Mouse (Mus musculus): ENCODE results near the gene Cemip. TPM values are rescaled to one million over a fixed set of nuclear protein-coding genes. Genes with fewer than 3 reads are reported as not detected.
A peak's percentile ranks its signal among the peaks of the same experiment; 100 is the strongest.

The Cemip gene
- polyA plus RNA-seq, 1 experiment from 2014 or later: 0.89 TPM

GRCm38 (mm10) chr7:83982566-83982965 is 103.7 kb downstream of the Cemip start:
- Histone ChIP-seq H3K27me3 (ENCODE audit: control insufficient read depth, insufficient read depth, low read length) (no peaks in the 10 kb centered on the region; the same call in 1 of the 2 replicates), H3K36me3 (ENCODE audit: control insufficient read depth, insufficient read depth, low read length) (no peaks in the 10 kb centered on the region), H3K4me1 (ENCODE audit: control insufficient read depth in 2 of 2, insufficient read depth in 2 of 2, low read length in 2 of 2) (peaks cover 0 to 2% of the 10 kb centered on the region in 2 experiments; a peak in 1 of 4 replicates), H3K9me3 (ENCODE audit: control insufficient read depth, low read length) (no peaks in the 10 kb centered on the region), H3K4me2 (ENCODE audit: low read length) (no peak overlapping the region), H3K9ac (ENCODE audit: low read length) (no peak overlapping the region), H3K4me3 (ENCODE audit: control insufficient read depth in 1 of 2, insufficient read depth in 1 of 2, low read depth in 1 of 2, low read length in 2 of 2) (no peak overlapping the region), H3K27ac (replicated peaks in 1 of 2; ENCODE audit: control insufficient read depth in 1 of 2, insufficient read depth in 1 of 2, low read depth in 2 of 2, low read length in 2 of 2) (no peak overlapping the region)
- no peak for ATAC-seq (ENCODE audit: insufficient number of reproducible peaks, insufficient read depth, low FRiP score, low read depth)
- WGBS: 48% methylated on average over 2 of the region's 2 CpGs

GRCm38 (mm10) chr7:83978945-83979536 is 107.3 kb downstream of the Cemip start:
- 20% methylated on average over 1 of the region's 1 CpGs for WGBS
- H3K9me3 ChIP-seq (ENCODE audit: control insufficient read depth, low read length): no peaks in the 10 kb centered on the region
- ATAC-seq (ENCODE audit: insufficient number of reproducible peaks, insufficient read depth, low FRiP score, low read depth): no peak

GRCm38 (mm10) chr7:83978410-83978809 is 107.9 kb downstream of the Cemip start:
- no peaks in the 10 kb centered on the region for H3K27me3 ChIP-seq (ENCODE audit: control insufficient read depth, insufficient read depth, low read length)
- no peaks in the 10 kb centered on the region for H3K36me3 ChIP-seq (ENCODE audit: control insufficient read depth, insufficient read depth, low read length)
- WGBS: 86% methylated on average over 1 of the region's 1 CpGs
- no peak overlapping the region for H3K9ac ChIP-seq (ENCODE audit: low read length)
- H3K9me3 ChIP-seq (ENCODE audit: control insufficient read depth, low read length): no peaks in the 10 kb centered on the region
- peaks cover 0 to 2% of the 10 kb centered on the region in 2 experiments; a peak in 1 of 4 replicates for H3K4me1 ChIP-seq (ENCODE audit: control insufficient read depth in 2 of 2, insufficient read depth in 2 of 2, low read length in 2 of 2)
- H3K27ac ChIP-seq (replicated peaks in 1 of 2; ENCODE audit: control insufficient read depth in 1 of 2, insufficient read depth in 1 of 2, low read depth in 2 of 2, low read length in 2 of 2): no peak overlapping the region
- no peak for ATAC-seq (ENCODE audit: insufficient number of reproducible peaks, insufficient read depth, low FRiP score, low read depth)
- H3K4me2 ChIP-seq (ENCODE audit: low read length): no peak overlapping the region
- no peak overlapping the region for H3K4me3 ChIP-seq (ENCODE audit: control insufficient read depth in 1 of 2, insufficient read depth in 1 of 2, low read depth in 1 of 2, low read length in 2 of 2)

More at GRCm38 (mm10) chr7:83978945-83979536, 107.3 kb downstream of the Cemip start:
- no peaks in the 10 kb centered on the region for H3K27me3 ChIP-seq (ENCODE audit: control insufficient read depth, insufficient read depth, low read length)
- no peak overlapping the region for H3K4me3 ChIP-seq (ENCODE audit: control insufficient read depth in 1 of 2, insufficient read depth in 1 of 2, low read depth in 1 of 2, low read length in 2 of 2)
- no peaks in the 10 kb centered on the region for H3K36me3 ChIP-seq (ENCODE audit: control insufficient read depth, insufficient read depth, low read length)
- H3K27ac ChIP-seq (replicated peaks in 1 of 2; ENCODE audit: control insufficient read depth in 1 of 2, insufficient read depth in 1 of 2, low read depth in 2 of 2, low read length in 2 of 2): no peak overlapping the region
- no peak overlapping the region for H3K9ac ChIP-seq (ENCODE audit: low read length)
- no peak overlapping the region for H3K4me2 ChIP-seq (ENCODE audit: low read length)
- peaks cover 0 to 2% of the 10 kb centered on the region in 2 experiments; a peak in 1 of 4 replicates for H3K4me1 ChIP-seq (ENCODE audit: control insufficient read depth in 2 of 2, insufficient read depth in 2 of 2, low read length in 2 of 2)

- no peak for ATAC-seq (ENCODE audit: insufficient number of reproducible peaks, insufficient read depth, low FRiP score, low read depth)
- Histone ChIP-seq H3K9me3 (ENCODE audit: control insufficient read depth, low read length) (no peaks in the 10 kb centered on the region), H3K9ac (ENCODE audit: low read length) (no peak overlapping the region), H3K27me3 (ENCODE audit: control insufficient read depth, insufficient read depth, low read length) (no peaks in the 10 kb centered on the region), H3K4me3 (ENCODE audit: control insufficient read depth in 1 of 2, insufficient read depth in 1 of 2, low read depth in 1 of 2, low read length in 2 of 2) (no peak overlapping the region), H3K27ac (replicated peaks in 1 of 2; ENCODE audit: control insufficient read depth in 1 of 2, insufficient read depth in 1 of 2, low read depth in 2 of 2, low read length in 2 of 2) (no peak overlapping the region), H3K4me2 (ENCODE audit: low read length) (no peak overlapping the region), H3K36me3 (ENCODE audit: control insufficient read depth, insufficient read depth, low read length) (no peaks in the 10 kb centered on the region), H3K4me1 (ENCODE audit: control insufficient read depth in 2 of 2, insufficient read depth in 2 of 2, low read length in 2 of 2) (peaks cover 2 to 3% of the 10 kb centered on the region in 2 experiments; a peak in 1 of 4 replicates)
- WGBS: 71% methylated on average over 6 of the region's 6 CpGs
These were observed 109.8 kb downstream of the Cemip start for GRCm38 (mm10) chr7:83976413-83976958.

GRCm38 (mm10) chr7:83975283-83975682 is 111.0 kb downstream of the Cemip start:
- Histone ChIP-seq H3K9ac (ENCODE audit: low read length) (no peak overlapping the region), H3K27ac (replicated peaks in 1 of 2; ENCODE audit: control insufficient read depth in 1 of 2, insufficient read depth in 1 of 2, low read depth in 2 of 2, low read length in 2 of 2) (no peak overlapping the region), H3K4me1 (ENCODE audit: control insufficient read depth in 2 of 2, insufficient read depth in 2 of 2, low read length in 2 of 2) (peaks cover 2 to 3% of the 10 kb centered on the region in 2 experiments; a peak in 1 of 4 replicates), H3K27me3 (ENCODE audit: control insufficient read depth, insufficient read depth, low read length) (no peaks in the 10 kb centered on the region), H3K4me2 (ENCODE audit: low read length) (no peak overlapping the region), H3K4me3 (ENCODE audit: control insufficient read depth in 1 of 2, insufficient read depth in 1 of 2, low read depth in 1 of 2, low read length in 2 of 2) (no peak overlapping the region), H3K36me3 (ENCODE audit: control insufficient read depth, insufficient read depth, low read length) (no peaks in the 10 kb centered on the region), H3K9me3 (ENCODE audit: control insufficient read depth, low read length) (no peaks in the 10 kb centered on the region)
- WGBS: 78% methylated on average over 6 of the region's 6 CpGs
- ATAC-seq (ENCODE audit: insufficient number of reproducible peaks, insufficient read depth, low FRiP score, low read depth): no peak

- Histone ChIP-seq H3K4me1 (ENCODE audit: control insufficient read depth in 2 of 2, insufficient read depth in 2 of 2, low read length in 2 of 2) (0 out of 4 replicates have a peak, but pooled peaks cover 0 to 3% of the 10 kb centered on the region in 2 experiments), H3K9me3 (ENCODE audit: control insufficient read depth, low read length) (no peaks in the 10 kb centered on the region), H3K27me3 (ENCODE audit: control insufficient read depth, insufficient read depth, low read length) (no peaks in the 10 kb centered on the region), H3K4me2 (ENCODE audit: low read length) (no peak overlapping the region), H3K9ac (ENCODE audit: low read length) (no peak overlapping the region), H3K4me3 (ENCODE audit: control insufficient read depth in 1 of 2, insufficient read depth in 1 of 2, low read depth in 1 of 2, low read length in 2 of 2) (no peak overlapping the region), H3K27ac (replicated peaks in 1 of 2; ENCODE audit: control insufficient read depth in 1 of 2, insufficient read depth in 1 of 2, low read depth in 2 of 2, low read length in 2 of 2) (no peak overlapping the region), H3K36me3 (ENCODE audit: control insufficient read depth, insufficient read depth, low read length) (no peaks in the 10 kb centered on the region)
- ATAC-seq (ENCODE audit: insufficient number of reproducible peaks, insufficient read depth, low FRiP score, low read depth): no peak
- WGBS: 53% methylated on average over 7 of the region's 7 CpGs
These were observed 113.8 kb downstream of the Cemip start for GRCm38 (mm10) chr7:83972485-83972884.

GRCm38 (mm10) chr7:83966047-83966818 is 120.1 kb downstream of the Cemip start:
- 0 out of 4 replicates have a peak overlapping the region, but pooled peaks of 1 of the 2 experiments have one; percentile 14 for H3K27ac ChIP-seq (replicated peaks in 1 of 2; ENCODE audit: control insufficient read depth in 1 of 2, insufficient read depth in 1 of 2, low read depth in 2 of 2, low read length in 2 of 2)
- ATAC-seq (ENCODE audit: insufficient number of reproducible peaks, insufficient read depth, low FRiP score, low read depth): no peak
- WGBS: 59% methylated on average over 5 of the region's 5 CpGs

More at GRCm38 (mm10) chr7:83966047-83966818, 120.1 kb downstream of the Cemip start:
- peaks cover 0 to 9% of the 10 kb centered on the region in 2 experiments; a peak in 1 of 4 replicates for H3K4me1 ChIP-seq (ENCODE audit: control insufficient read depth in 2 of 2, insufficient read depth in 2 of 2, low read length in 2 of 2)
- no peaks in the 10 kb centered on the region for H3K27me3 ChIP-seq (ENCODE audit: control insufficient read depth, insufficient read depth, low read length)
- H3K4me3 ChIP-seq (ENCODE audit: control insufficient read depth in 1 of 2, insufficient read depth in 1 of 2, low read depth in 1 of 2, low read length in 2 of 2): no peak overlapping the region
- H3K4me2 ChIP-seq (ENCODE audit: low read length): no peak overlapping the region
- H3K9me3 ChIP-seq (ENCODE audit: control insufficient read depth, low read length): no peaks in the 10 kb centered on the region
- no peaks in the 10 kb centered on the region for H3K36me3 ChIP-seq (ENCODE audit: control insufficient read depth, insufficient read depth, low read length)
- H3K9ac ChIP-seq (ENCODE audit: low read length): no peak overlapping the region

All from heart, embryonic 14.5 days (tissue).